Mouse (Mus musculus) myocyte (in vitro differentiated cells): ENCODE measurements around the gene Ttbk2.

Experiments
- CEBPB ChIP-seq: IDR thresholded peaks from 2 replicates; pipeline ENCODE4 v1.6.1; 2011; ENCODE audit warnings: mild to moderate bottlenecking, moderate library complexity; ENCODE audit not compliant: poor library complexity, insufficient read depth, severe bottlenecking
- E2F4 ChIP-seq: IDR thresholded peaks from one replicate; pipeline ENCODE4 v1.6.1; 2011; ENCODE audit warnings: mild to moderate bottlenecking, control low read depth, moderate library complexity; ENCODE audit not compliant: insufficient read depth
- MAX ChIP-seq: IDR thresholded peaks from one replicate; pipeline ENCODE4 v1.6.1; 2011; ENCODE audit warnings: low read depth, mild to moderate bottlenecking, control low read depth
- MYOD1 ChIP-seq, 3 experiments: IDR thresholded peaks; one replicate each; pipeline ENCODE4 v1.6.1; 2011; ENCODE audit warnings: control low read depth in 2 of 3, low read depth in 2 of 3, mild to moderate bottlenecking in 2 of 3, moderate library complexity in 1 of 3; ENCODE audit not compliant: insufficient read length in 2 of 3, control insufficient read depth in 1 of 3
- MYOG ChIP-seq, 3 experiments: IDR thresholded peaks; one replicate each; pipeline ENCODE4 v1.6.1; 2011; ENCODE audit warnings: control low read depth in 2 of 3, low read depth in 2 of 3, mild to moderate bottlenecking in 2 of 3; ENCODE audit not compliant: insufficient read length in 2 of 3, control insufficient read depth in 1 of 3, insufficient read depth in 1 of 3
- POLR2A ChIP-seq: IDR thresholded peaks from one replicate; pipeline ENCODE4 v1.6.1; 2011; ENCODE audit warnings: low read depth, mild to moderate bottlenecking, control low read depth, moderate library complexity; ENCODE audit not compliant: insufficient read length
- POLR2AphosphoS2 ChIP-seq: IDR thresholded peaks from one replicate; pipeline ENCODE4 v1.6.1; 2011; ENCODE audit warnings: low read depth, control low read depth; ENCODE audit not compliant: insufficient read length
- REST ChIP-seq: IDR thresholded peaks from one replicate; pipeline ENCODE4 v1.6.1; 2011; ENCODE audit warnings: mild to moderate bottlenecking, control low read depth, moderate library complexity; ENCODE audit not compliant: insufficient read depth, insufficient read length
- SRF ChIP-seq: IDR thresholded peaks from one replicate; pipeline ENCODE4 v1.6.1; 2011; ENCODE audit warnings: low read depth; ENCODE audit not compliant: control insufficient read depth, insufficient read length
- TCF3 ChIP-seq: IDR thresholded peaks from one replicate; pipeline ENCODE4 v1.6.1; 2011; ENCODE audit warnings: low read depth, control low read depth; ENCODE audit not compliant: insufficient read length
- USF1 ChIP-seq: IDR thresholded peaks from one replicate; pipeline ENCODE4 v1.6.1; 2011; ENCODE audit warnings: low read depth, mild to moderate bottlenecking, control low read depth, moderate library complexity

DNA sequence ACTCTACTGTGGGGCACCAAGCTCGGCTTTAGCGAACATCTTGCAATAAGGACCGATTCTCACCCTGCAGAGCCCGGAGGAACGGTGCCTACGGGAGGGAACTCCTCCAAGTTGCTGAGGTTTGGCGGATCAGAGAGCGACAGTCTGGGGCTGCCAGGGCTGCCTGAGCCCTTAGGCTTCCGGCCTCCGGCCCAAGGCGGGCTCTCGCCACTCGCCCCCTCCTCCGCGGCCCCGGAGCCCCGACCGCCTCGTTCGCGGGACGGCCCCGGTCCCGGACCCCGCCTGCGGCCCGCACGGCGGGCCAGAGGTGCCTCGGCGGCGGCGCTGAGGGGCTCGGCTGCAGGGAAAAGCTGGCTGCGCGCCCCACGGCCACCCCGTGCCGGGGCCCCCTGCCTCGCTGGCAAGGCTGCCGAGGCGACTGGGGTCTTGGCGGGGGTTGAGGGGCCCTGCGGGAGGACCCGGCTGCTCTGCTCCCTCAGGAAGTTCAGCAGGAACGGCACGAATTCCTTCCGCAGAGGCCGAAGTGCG, 119.7 kb downstream of the Ttbk2 start:
- TF ChIP-seq REST = no peak
- no peak for TF ChIP-seq MAX
- no peak for TF ChIP-seq POLR2A
- TF ChIP-seq SRF = no peak
- TF ChIP-seq MYOD1 (IDR thresholded peaks at IDR 0.05; ENCODE audit: control insufficient read depth in 1 of 3, insufficient read length in 2 of 3, low read depth in 2 of 3) = no peak
- no peak for TF ChIP-seq E2F4
- TF ChIP-seq USF1 = no peak
- no peak for TF ChIP-seq CEBPB
- no peak for TF ChIP-seq POLR2AphosphoS2
- no peak for TF ChIP-seq MYOG (IDR thresholded peaks at IDR 0.05; ENCODE audit: control insufficient read depth in 1 of 3, insufficient read depth in 1 of 3, insufficient read length in 2 of 3, low read depth in 2 of 3)
- no peak for TF ChIP-seq TCF3
